Mouse (Mus musculus) limb, embryonic 14.5 days (tissue): ENCODE measurements at regions not wholly inside any gene's neighbourhood (a gene's known extent, or its start where the extent isn't known, plus 50 kb on each side); places are given as distances from the start of the nearest gene placed in this dataset.

ENCODE experiments used
- ATAC-seq: fragments of 200-750 bp; cut with Nextera tagmentation; 2 replicates; pipeline ENCODE4 v1.8.0; 2017; ENCODE audit warnings: low read depth, moderate number of reproducible peaks, moderate TSS enrichment; ENCODE audit not compliant: low FRiP score
- DNase-seq: peaks from one replicate; pipeline ENCODE4 v3.0.0-alpha.2; 2015; ENCODE audit warnings: low spot score
- H3K27ac ChIP-seq: fragments of 300-500 bp; sonication (generic); replicated peaks from 2 replicates; pipeline ENCODE4 v1.5.1; 2014; ENCODE audit warnings: low read depth, mild to moderate bottlenecking, low read length, moderate library complexity, mixed read lengths
- H3K27me3 ChIP-seq: fragments of 300-500 bp; sonication (generic); 2 replicates; pipeline ENCODE4 v1.6.1; 2014; ENCODE audit warnings: low read length, mixed read lengths; ENCODE audit not compliant: control insufficient read depth, insufficient read depth
- H3K36me3 ChIP-seq: fragments of 300-500 bp; sonication (generic); 2 replicates; pipeline ENCODE4 v1.6.1; 2014; ENCODE audit warnings: mild to moderate bottlenecking, low read length, moderate library complexity, mixed read lengths; ENCODE audit not compliant: control insufficient read depth, insufficient read depth
- H3K4me1 ChIP-seq: fragments of 300-500 bp; sonication (generic); 2 replicates; pipeline ENCODE4 v1.6.1; 2014; ENCODE audit warnings: antibody characterized with exemption, low read length, mixed read lengths; ENCODE audit not compliant: control insufficient read depth, insufficient read depth
- H3K4me2 ChIP-seq: fragments of 300-500 bp; sonication (generic); replicated peaks from 2 replicates; pipeline ENCODE4 v1.6.1; 2014; ENCODE audit warnings: low read depth, mild to moderate bottlenecking, low read length, moderate library complexity; ENCODE audit not compliant: severe bottlenecking
- H3K4me3 ChIP-seq: fragments of 300-500 bp; sonication (generic); replicated peaks from 2 replicates; pipeline ENCODE4 v1.5.1; 2014; ENCODE audit warnings: low read length
- H3K9ac ChIP-seq: fragments of 300-500 bp; sonication (generic); 2 replicates; pipeline ENCODE4 v1.6.1; 2014; ENCODE audit warnings: mild to moderate bottlenecking, low read depth, low read length, moderate library complexity; ENCODE audit not compliant: severe bottlenecking
- H3K9me3 ChIP-seq: fragments of 300-500 bp; sonication (generic); 2 replicates; pipeline ENCODE4 v1.6.1; 2016; ENCODE audit warnings: low read length; ENCODE audit not compliant: control insufficient read depth
- POLR2A ChIP-seq: fragments of 200-500 bp; IDR thresholded peaks from 2 replicates; pipeline ENCODE4 v1.8.0; 2012; ENCODE audit warnings: inconsistent platforms, mild to moderate bottlenecking, moderate library complexity, borderline replicate concordance; ENCODE audit not compliant: insufficient read depth, insufficient read length; ENCODE audit errors: extremely low read depth
- WGBS: fragments of 180-500 bp; shearing (Covaris S2); extraction: QIAGEN DNeasy Blood & Tissue Kit; methylation state at CpG from one replicate; pipeline ENCODE4 v1.1.7; 2014; 5-methylcytosine and 5-hydroxymethylcytosine counted together

- no peaks in the 10 kb centered on the region for H3K27me3 ChIP-seq
- WGBS = 83% methylated on average over 3 of the region's 3 CpGs
- no peaks in the 10 kb centered on the region for H3K36me3 ChIP-seq
- no peak overlapping the region for H3K9ac ChIP-seq
- no peaks in the 10 kb centered on the region for H3K9me3 ChIP-seq
- ATAC-seq (no peak), DNase-seq (no peak)
- TF ChIP-seq POLR2A = no peak
- no peak overlapping the region for H3K4me3 ChIP-seq
- H3K4me1 ChIP-seq = 0 out of 2 replicates have a peak, but pooled peaks cover 2% of the 10 kb centered on the region
- no peak overlapping the region for H3K4me2 ChIP-seq
- H3K27ac ChIP-seq = no peak overlapping the region
Observed at GRCm38 (mm10) chr1:105093875-105094274, 262.6 kb downstream of the Rnf152 start.

- H3K4me2 ChIP-seq = no peak overlapping the region
- ATAC-seq = no peak
- TF ChIP-seq POLR2A = no peak
- H3K27ac ChIP-seq = no peak overlapping the region
- no peak for DNase-seq
- no peak overlapping the region for H3K4me3 ChIP-seq
- 55% methylated on average over 1 of the region's 1 CpGs for WGBS
- no peak overlapping the region for H3K9ac ChIP-seq
- H3K9me3 ChIP-seq = no peaks in the 10 kb centered on the region
- no peaks in the 10 kb centered on the region for H3K27me3 ChIP-seq
- H3K4me1 ChIP-seq = 0 out of 2 replicates have a peak, but pooled peaks cover 5% of the 10 kb centered on the region
- H3K36me3 ChIP-seq = no peaks in the 10 kb centered on the region
Observed at GRCm38 (mm10) chr1:105093012-105093411, 263.5 kb downstream of the Rnf152 start.

- Histone ChIP-seq H3K4me3 (no peak overlapping the region), H3K27me3 (no peaks in the 10 kb centered on the region), H3K4me1 (0 out of 2 replicates have a peak, but pooled peaks cover 5% of the 10 kb centered on the region), H3K27ac (no peak overlapping the region), H3K4me2 (no peak overlapping the region), H3K36me3 (no peaks in the 10 kb centered on the region), H3K9me3 (no peaks in the 10 kb centered on the region), H3K9ac (no peak overlapping the region)
- DNase-seq = no peak
- WGBS = 28% methylated on average over 6 of the region's 6 CpGs
- ATAC-seq = no peak
- no peak for TF ChIP-seq POLR2A
Observed at GRCm38 (mm10) chr1:105092309-105092904, 264.1 kb downstream of the Rnf152 start.

GRCm38 (mm10) chr1:105088765-105089520 is 267.6 kb downstream of the Rnf152 start:
- no peak overlapping the region for H3K9ac ChIP-seq
- WGBS = 16% methylated on average over 7 of the region's 7 CpGs
- H3K36me3 ChIP-seq = no peaks in the 10 kb centered on the region
- H3K27ac ChIP-seq = no peak overlapping the region
- no peak overlapping the region for H3K4me2 ChIP-seq
- no peaks in the 10 kb centered on the region for H3K27me3 ChIP-seq
- TF ChIP-seq POLR2A = no peak
- 0 out of 2 replicates have a peak, but pooled peaks cover 5% of the 10 kb centered on the region for H3K4me1 ChIP-seq
- DNase-seq (no peak), ATAC-seq (no peak)
- H3K4me3 ChIP-seq = no peak overlapping the region
- no peaks in the 10 kb centered on the region for H3K9me3 ChIP-seq

GRCm38 (mm10) chr1:105087623-105088022 is 268.9 kb downstream of the Rnf152 start:
- Histone ChIP-seq H3K36me3 (no peaks in the 10 kb centered on the region), H3K4me1 (0 out of 2 replicates have a peak, but pooled peaks cover 5% of the 10 kb centered on the region), H3K27me3 (no peaks in the 10 kb centered on the region), H3K4me2 (no peak overlapping the region), H3K4me3 (no peak overlapping the region), H3K9me3 (no peaks in the 10 kb centered on the region), H3K9ac (no peak overlapping the region), H3K27ac (no peak overlapping the region)
- TF ChIP-seq POLR2A = no peak
- WGBS = 48% methylated on average over 1 of the region's 1 CpGs
- ATAC-seq (no peak), DNase-seq (no peak)
